Comparison of ENCODE assay signal across 8 mouse cellular contexts in genomic region chr9:48985708-48986088, GRCm38 (mm10). TPM values are rescaled to one million over a fixed set of nuclear protein-coding genes. Genes with fewer than 3 reads are reported as not detected.
DNase-seq lines count a peak whose midpoint lies in the region; ATAC-seq lines count a peak whose summit lies in the region.

No protein-coding gene starts in this region.

- H3K27me3 ChIP-seq in kidney, embryonic 15.5 days = no peaks in the 10 kb centered on the region
- no peaks in the 10 kb centered on the region for H3K27me3 ChIP-seq in hindbrain, embryonic 15.5 days
- no peaks in the 10 kb centered on the region for H3K27me3 ChIP-seq in midbrain, embryonic 14.5 days (ENCODE audit: control insufficient read depth, insufficient read depth, low read length)

- no peak for ATAC-seq in kidney, embryonic 15.5 days (replicated peaks; ENCODE audit: low FRiP score)
- ATAC-seq in hindbrain, embryonic 15.5 days (ENCODE audit: low FRiP score, low read depth) = no peak
- no peak for ATAC-seq in midbrain, embryonic 14.5 days (ENCODE audit: low FRiP score, low TSS enrichment)

- H3K4me2 ChIP-seq in kidney, embryonic 15.5 days = peak overlapping the region; percentile 79
- peak overlapping the region; percentile 68 for H3K4me2 ChIP-seq in hindbrain, embryonic 15.5 days
- peak overlapping the region; percentile 71 for H3K4me2 ChIP-seq in midbrain, embryonic 14.5 days (ENCODE audit: low read length)

- peak overlapping the region; percentile 62 for H3K9ac ChIP-seq in kidney, embryonic 15.5 days
- peak overlapping the region; percentile 73 for H3K9ac ChIP-seq in hindbrain, embryonic 15.5 days
- peak overlapping the region; percentile 75 for H3K9ac ChIP-seq in midbrain, embryonic 14.5 days (replicated peaks; ENCODE audit: low read length)

- H3K36me3 ChIP-seq in kidney, embryonic 15.5 days = no peaks in the 10 kb centered on the region
- no peaks in the 10 kb centered on the region for H3K36me3 ChIP-seq in hindbrain, embryonic 15.5 days
- no peaks in the 10 kb centered on the region for H3K36me3 ChIP-seq in midbrain, embryonic 14.5 days (ENCODE audit: control insufficient read depth, insufficient read depth, low read length)

- H3K9me3 ChIP-seq in kidney, embryonic 15.5 days (replicated peaks) = no peaks in the 10 kb centered on the region
- H3K9me3 ChIP-seq in hindbrain, embryonic 15.5 days = no peaks in the 10 kb centered on the region
- H3K9me3 ChIP-seq in midbrain, embryonic 14.5 days (ENCODE audit: control insufficient read depth, low read length) = no peaks in the 10 kb centered on the region

- H3K4me3 ChIP-seq in kidney, embryonic 15.5 days (replicated peaks) = peak overlapping the region; percentile 85
- H3K4me3 ChIP-seq in hindbrain, embryonic 15.5 days = peak overlapping the region; percentile 87
- peak overlapping the region; percentile 72 for H3K4me3 ChIP-seq in midbrain, embryonic 14.5 days (replicated peaks; ENCODE audit: low read depth, low read length)

- under 1% methylated on average over 20 of the region's 20 CpGs for WGBS in kidney, embryonic 15.5 days
- under 1% methylated on average over 20 of the region's 20 CpGs for WGBS in hindbrain, embryonic 15.5 days
- under 1% methylated on average over 20 of the region's 20 CpGs for WGBS in midbrain, embryonic 14.5 days

- no peak for DNase-seq in kidney, adult 8-10 months
- DNase-seq in c-Kit-negative CD71-positive TER-119-positive erythroid progenitor cells, embryonic 14.5 days (ENCODE audit: low read depth, low spot score) = peak; percentile 5
- no peak for DNase-seq in midbrain, embryonic 14.5 days
- DNase-seq in ovary, postnatal 10 days (ENCODE audit: low spot score) = no peak
- DNase-seq in layer of hippocampus, adult 11-12 months (ENCODE audit: low spot score) = no peak
- DNase-seq in kidney, adult 9 months = no peak

- H3K27ac ChIP-seq in kidney, embryonic 15.5 days = peak overlapping the region; percentile 81
- H3K27ac ChIP-seq in hindbrain, embryonic 15.5 days (replicated peaks) = peak overlapping the region; percentile 86
- peak overlapping the region; percentile 75 for H3K27ac ChIP-seq in midbrain, embryonic 14.5 days (replicated peaks; ENCODE audit: low read depth, low read length)

- H3K4me1 ChIP-seq in kidney, embryonic 15.5 days = peaks cover 30% of the 10 kb centered on the region
- peaks cover 28% of the 10 kb centered on the region for H3K4me1 ChIP-seq in hindbrain, embryonic 15.5 days (replicated peaks)
- H3K4me1 ChIP-seq in midbrain, embryonic 14.5 days (ENCODE audit: control insufficient read depth, insufficient read depth, low read length) = peaks cover 25% of the 10 kb centered on the region

RNA-seq across cellular contexts. Expression of gene Usp28, which starts 0.5 kb away (rescaled TPM):
- 33.1 and 36.2 TPM in 2 replicates for polyA plus RNA-seq in kidney, embryonic 15.5 days (2015; fragmentation: Nextera tagmentation; extraction: Ambion mirVana)
- 31.0 and 31.4 TPM in 2 replicates for polyA plus RNA-seq in hindbrain, embryonic 15.5 days (2015; fragmentation: Nextera tagmentation; extraction: Ambion mirVana)
- polyA plus RNA-seq in midbrain, embryonic 14.5 days (2014; fragmentation: Nextera tagmentation; extraction: Ambion mirVana) = 24.3 and 33.4 TPM in 2 replicates

RNA-seq across cellular contexts. Expression of gene Htr3b, which starts 20.9 kb away (rescaled TPM):
- 0.10 and 0.32 TPM in 2 replicates for polyA plus RNA-seq in kidney, embryonic 15.5 days (2015; fragmentation: Nextera tagmentation; extraction: Ambion mirVana)
- polyA plus RNA-seq in hindbrain, embryonic 15.5 days (2015; fragmentation: Nextera tagmentation; extraction: Ambion mirVana) = 0.18 and 0.92 TPM in 2 replicates
- polyA plus RNA-seq in midbrain, embryonic 14.5 days (2014; fragmentation: Nextera tagmentation; extraction: Ambion mirVana) = 0.15 TPM in 1 of 2 replicates, not detected in the other
